Mouse (Mus musculus) liver, embryonic 15.5 days (tissue): ENCODE results near the gene Cbr3. TPM values are rescaled to one million over a fixed set of nuclear protein-coding genes. Genes with fewer than 3 reads are reported as not detected.
"Not testable (repeated sequence)": the region's sequence is repeated elsewhere in the genome, so short reads cannot be mapped to it uniquely, and the experiment has no call there.

ENCODE experiments used
- ATAC-seq: fragments of 200-750 bp; cut with Nextera tagmentation; 2 replicates; pipeline ENCODE4 v1.8.0; 2017; ENCODE audit warnings: moderate number of reproducible peaks, mild to moderate bottlenecking, moderate library complexity; ENCODE audit not compliant: insufficient read depth
- H3K27ac ChIP-seq: fragments of 300-500 bp; sonication (generic); replicated peaks from 2 replicates; pipeline ENCODE4 v1.5.1; 2015; ENCODE audit warnings: mild to moderate bottlenecking, inconsistent platforms
- H3K27me3 ChIP-seq: fragments of 300-500 bp; sonication (generic); 2 replicates; pipeline ENCODE4 v1.6.1; 2015; ENCODE audit warnings: mild to moderate bottlenecking, inconsistent platforms
- H3K36me3 ChIP-seq: fragments of 300-500 bp; sonication (generic); replicated peaks from 2 replicates; pipeline ENCODE4 v1.6.1; 2015; ENCODE audit warnings: moderate library complexity, mild to moderate bottlenecking, inconsistent platforms
- H3K4me1 ChIP-seq: fragments of 300-500 bp; sonication (generic); replicated peaks from 2 replicates; pipeline ENCODE4 v1.6.1; 2015; ENCODE audit warnings: inconsistent platforms
- H3K4me2 ChIP-seq: fragments of 300-500 bp; sonication (generic); 2 replicates; pipeline ENCODE4 v1.6.1; 2015; ENCODE audit warnings: moderate library complexity, mild to moderate bottlenecking, inconsistent platforms
- H3K4me3 ChIP-seq: fragments of 300-500 bp; sonication (generic); replicated peaks from 2 replicates; pipeline ENCODE4 v1.5.1; 2015; ENCODE audit warnings: mild to moderate bottlenecking, inconsistent platforms
- H3K9ac ChIP-seq: fragments of 300-500 bp; sonication (generic); 2 replicates; pipeline ENCODE4 v1.6.1; 2015; ENCODE audit warnings: moderate library complexity, mild to moderate bottlenecking, inconsistent platforms
- H3K9me3 ChIP-seq: fragments of 300-500 bp; sonication (generic); replicated peaks from 2 replicates; pipeline ENCODE4 v1.6.1; 2016; ENCODE audit warnings: inconsistent platforms
- WGBS: fragments of 180-500 bp; shearing (Covaris S2); methylation state at CpG from one replicate; pipeline ENCODE4 v1.1.7; 2015; ENCODE audit warnings: mixed read lengths; ENCODE audit not compliant: insufficient replicate concordance; 5-methylcytosine and 5-hydroxymethylcytosine counted together
- polyA plus RNA-seq: library from polyadenylated mRNA; unstranded; fragments of >200 nt; fragmentation: Nextera tagmentation; extraction: Ambion mirVana; gene quantifications from 2 replicates; pipeline ENCODE4 v1.2.1, GENCODE M21; 2015

Gene Cbr3
- polyA plus RNA-seq, 1 experiment from 2014 or later = 0.38 TPM

- Histone ChIP-seq H3K27ac (no peak overlapping the region), H3K9ac (no peak overlapping the region), H3K9me3 (no peaks in the 10 kb centered on the region), H3K36me3 (no peaks in the 10 kb centered on the region), H3K4me3 (peak overlapping the region; percentile 47), H3K4me2 (peak overlapping the region; percentile 73), H3K4me1 (peaks cover 12% of the 10 kb centered on the region), H3K27me3 (peaks cover 68% of the 10 kb centered on the region)
- ATAC-seq = no peak
- under 1% methylated on average over 53 of the region's 53 CpGs for WGBS
These were observed 657 bp downstream of the Cbr3 start for GRCm38 (mm10) chr16:93683508-93684236.

DNA sequence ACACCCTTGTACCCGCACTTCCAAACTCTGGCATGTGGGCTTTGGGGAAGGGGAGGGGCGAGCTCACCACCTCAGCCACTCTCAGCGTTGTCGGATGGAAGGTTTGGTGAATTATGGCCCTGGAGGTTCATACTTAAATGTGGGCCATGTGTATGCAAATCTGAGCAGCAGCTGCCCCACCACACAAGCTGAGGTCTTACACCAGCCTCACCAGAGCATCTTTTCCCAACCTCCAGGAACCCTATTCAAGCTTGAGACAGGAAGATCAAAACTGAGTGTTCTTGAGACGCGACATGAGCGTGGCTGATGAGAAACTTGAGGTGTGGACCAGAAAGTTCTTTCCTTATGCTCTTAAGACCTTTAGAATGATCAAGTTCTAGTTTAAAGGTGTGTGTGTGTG is 1.4 kb downstream of the Cbr3 start:
- ATAC-seq = no peak

DNA sequence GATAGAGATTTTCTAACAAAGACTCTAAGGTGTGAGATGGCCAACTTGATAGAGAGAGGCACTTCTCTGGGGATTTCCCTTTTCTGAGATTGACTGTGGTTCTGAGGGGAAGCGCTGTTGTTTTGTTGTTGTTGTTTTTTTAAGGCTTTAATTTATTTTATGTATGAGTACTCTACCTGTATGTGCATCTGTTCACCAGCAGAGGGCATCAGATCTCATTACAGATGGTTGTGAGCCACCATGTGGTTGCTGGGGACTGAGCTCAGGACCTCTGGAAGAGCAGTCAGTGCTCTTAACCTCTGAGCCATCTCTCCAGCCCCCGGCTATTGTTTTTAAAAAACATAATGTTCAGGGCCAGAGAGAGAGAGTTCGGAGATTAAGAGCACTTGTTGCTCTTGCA is 2.8 kb downstream of the Cbr3 start:
- not testable (repeated sequence) for H3K9ac ChIP-seq, H3K4me2 ChIP-seq, H3K4me3 ChIP-seq, ATAC-seq, H3K36me3 ChIP-seq, H3K9me3 ChIP-seq, H3K27ac ChIP-seq
- 78% methylated on average over 3 of the region's 3 CpGs for whole genome bisulfite sequencing
- Histone ChIP-seq H3K27me3 (peaks cover 61% of the 10 kb centered on the region), H3K4me1 (peaks cover 12% of the 10 kb centered on the region)

More for the DNA sequence above, 1.4 kb downstream of the Cbr3 start:
- Histone ChIP-seq H3K4me2 (peak overlapping the region; percentile 73; the same call in 1 of the 2 replicates), H3K4me1 (peaks cover 12% of the 10 kb centered on the region), H3K27me3 (peaks cover 64% of the 10 kb centered on the region), H3K9ac (no peak overlapping the region), H3K27ac (no peak overlapping the region), H3K9me3 (no peaks in the 10 kb centered on the region), H3K4me3 (no peak overlapping the region), H3K36me3 (no peaks in the 10 kb centered on the region)
- 24% methylated on average over 7 of the region's 7 CpGs for WGBS

DNA sequence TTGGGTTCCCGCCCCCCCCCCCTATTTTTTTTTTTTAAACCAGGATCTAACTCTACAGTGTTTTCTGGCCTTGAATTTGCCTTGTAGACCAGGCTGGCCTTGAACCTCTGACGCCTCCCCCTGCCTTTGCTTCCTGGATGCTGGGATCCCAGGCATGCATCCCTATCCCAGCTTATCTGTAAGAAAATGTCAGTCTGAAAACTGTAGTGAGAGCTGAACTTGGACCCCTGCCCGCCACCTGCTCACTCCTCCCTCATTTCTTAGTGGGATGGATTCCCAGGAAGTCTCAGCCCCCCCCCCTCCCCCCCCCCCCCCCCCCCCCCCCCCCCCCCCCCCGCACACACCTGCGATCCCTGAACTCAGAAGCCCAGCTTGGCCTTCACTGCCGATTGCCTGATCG is 3.4 kb downstream of the Cbr3 start:
- 63% methylated on average over 5 of the region's 7 CpGs for WGBS
- Histone ChIP-seq H3K4me1 (peaks cover 16% of the 10 kb centered on the region), H3K27ac (no peak overlapping the region), H3K27me3 (peaks cover 55% of the 10 kb centered on the region), H3K9me3 (no peaks in the 10 kb centered on the region), H3K9ac (no peak overlapping the region), H3K4me3 (no peak overlapping the region), H3K4me2 (no peak overlapping the region), H3K36me3 (no peaks in the 10 kb centered on the region)
- no peak for ATAC-seq

- H3K27me3 ChIP-seq = peaks cover 50% of the 10 kb centered on the region
- H3K4me3 ChIP-seq = no peak overlapping the region
- H3K9ac ChIP-seq = no peak overlapping the region
- H3K36me3 ChIP-seq = no peaks in the 10 kb centered on the region
- 0 out of 2 replicates have a peak overlapping the region, but pooled peaks have one; percentile 18 for H3K4me2 ChIP-seq
- H3K27ac ChIP-seq = no peak overlapping the region
- WGBS = 33% methylated on average over 5 of the region's 5 CpGs
- H3K9me3 ChIP-seq = no peaks in the 10 kb centered on the region
- peaks cover 17% of the 10 kb centered on the region for H3K4me1 ChIP-seq
- no peak for ATAC-seq
These were observed 3.9 kb downstream of the Cbr3 start for GRCm38 (mm10) chr16:93686945-93687344.

- no peak overlapping the region for H3K4me2 ChIP-seq
- H3K27ac ChIP-seq = no peak overlapping the region
- H3K9me3 ChIP-seq = no peaks in the 10 kb centered on the region
- WGBS = 32% methylated on average over 6 of the region's 6 CpGs
- no peaks in the 10 kb centered on the region for H3K36me3 ChIP-seq
- no peak overlapping the region for H3K4me3 ChIP-seq
- H3K4me1 ChIP-seq = peaks cover 5% of the 10 kb centered on the region; the same call in 1 of the 2 replicates
- no peak overlapping the region for H3K9ac ChIP-seq
- peak; percentile 34; the same call in 1 of the 2 replicates for ATAC-seq
- H3K27me3 ChIP-seq = peaks cover 15% of the 10 kb centered on the region; the same call in 1 of the 2 replicates
These were observed 8.3 kb downstream of the Cbr3 start for GRCm38 (mm10) chr16:93691206-93691841.

DNA sequence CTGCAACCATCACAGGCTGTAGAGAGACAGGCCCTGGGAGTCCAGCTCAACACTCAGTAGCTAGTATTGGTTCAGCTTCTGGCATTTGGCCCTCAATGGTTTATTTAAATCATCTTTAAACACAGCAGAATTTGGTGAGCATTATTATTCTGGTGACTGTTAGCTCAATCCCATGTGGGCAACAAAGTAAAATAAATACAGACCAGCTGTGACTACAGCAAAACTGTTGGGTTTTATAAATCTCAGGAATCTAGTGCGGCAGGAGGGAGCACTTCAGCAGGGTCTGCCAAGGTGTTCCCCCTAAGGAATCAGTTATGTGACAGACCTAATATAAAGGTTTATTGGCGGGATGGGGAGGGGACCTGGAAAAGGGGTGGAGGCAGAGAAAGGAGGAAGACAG is 9.7 kb downstream of the Cbr3 start:
- H3K36me3 ChIP-seq = no peaks in the 10 kb centered on the region
- no peak for ATAC-seq
- peaks cover 5% of the 10 kb centered on the region; the same call in 1 of the 2 replicates for H3K4me1 ChIP-seq
- H3K4me2 ChIP-seq = no peak overlapping the region
- peaks cover 19% of the 10 kb centered on the region; the same call in 1 of the 2 replicates for H3K27me3 ChIP-seq
- H3K9me3 ChIP-seq = no peaks in the 10 kb centered on the region
- no peak overlapping the region for H3K9ac ChIP-seq
- H3K27ac ChIP-seq = no peak overlapping the region
- no peak overlapping the region for H3K4me3 ChIP-seq
- 56% methylated on average over 2 of the region's 2 CpGs for WGBS

DNA sequence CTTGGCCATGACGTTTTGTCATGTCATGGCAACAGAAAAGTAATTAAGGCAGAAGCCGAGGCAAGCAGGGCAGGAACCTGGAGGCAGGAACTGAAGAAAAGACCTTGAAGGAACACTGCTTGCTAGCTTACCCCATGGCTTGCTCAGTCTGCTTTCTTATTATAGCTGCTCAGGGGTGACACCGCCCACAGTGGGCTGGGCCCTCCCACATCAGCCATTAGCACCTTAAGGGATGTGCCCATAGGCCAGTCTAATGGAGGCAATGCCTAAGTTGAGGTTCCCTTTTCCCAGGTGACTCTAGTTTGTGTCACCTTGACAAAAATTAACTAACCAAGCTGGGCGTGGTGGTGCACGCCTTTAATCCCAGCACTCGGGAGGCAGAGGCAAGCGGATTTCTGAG is 24.1 kb downstream of the Cbr3 start:
- H3K27ac ChIP-seq = peak overlapping the region; percentile 51
- no peak overlapping the region for H3K4me3 ChIP-seq
- H3K36me3 ChIP-seq = no peaks in the 10 kb centered on the region
- H3K4me1 ChIP-seq = peaks cover 18% of the 10 kb centered on the region
- H3K4me2 ChIP-seq = no peak overlapping the region
- WGBS = 68% methylated on average over 7 of the region's 7 CpGs
- no peak overlapping the region for H3K9ac ChIP-seq
- no peak for ATAC-seq
- H3K27me3 ChIP-seq = no peaks in the 10 kb centered on the region
- H3K9me3 ChIP-seq = no peaks in the 10 kb centered on the region

- Histone ChIP-seq H3K4me3 (no peak overlapping the region), H3K9me3 (no peaks in the 10 kb centered on the region), H3K4me2 (no peak overlapping the region), H3K27me3 (no peaks in the 10 kb centered on the region), H3K36me3 (no peaks in the 10 kb centered on the region), H3K4me1 (peaks cover 35% of the 10 kb centered on the region), H3K9ac (no peak overlapping the region), H3K27ac (no peak overlapping the region)
- WGBS = 75% methylated on average over 1 of the region's 1 CpGs
- ATAC-seq = no peak
These were observed 26.2 kb downstream of the Cbr3 start for GRCm38 (mm10) chr16:93709217-93709616.

GRCm38 (mm10) chr16:93710924-93711323 is 27.9 kb downstream of the Cbr3 start:
- Histone ChIP-seq H3K27me3 (no peaks in the 10 kb centered on the region), H3K9me3 (no peaks in the 10 kb centered on the region), H3K36me3 (no peaks in the 10 kb centered on the region), H3K4me1 (peaks cover 51% of the 10 kb centered on the region), H3K9ac (peak overlapping the region; percentile 48), H3K4me3 (peak overlapping the region; percentile 92), H3K27ac (peak overlapping the region; percentile 94), H3K4me2 (peak overlapping the region; percentile 100)
- peak; percentile 12; the same call in 1 of the 2 replicates for ATAC-seq
- 0% methylated on average over 11 of the region's 11 CpGs for WGBS

DNA sequence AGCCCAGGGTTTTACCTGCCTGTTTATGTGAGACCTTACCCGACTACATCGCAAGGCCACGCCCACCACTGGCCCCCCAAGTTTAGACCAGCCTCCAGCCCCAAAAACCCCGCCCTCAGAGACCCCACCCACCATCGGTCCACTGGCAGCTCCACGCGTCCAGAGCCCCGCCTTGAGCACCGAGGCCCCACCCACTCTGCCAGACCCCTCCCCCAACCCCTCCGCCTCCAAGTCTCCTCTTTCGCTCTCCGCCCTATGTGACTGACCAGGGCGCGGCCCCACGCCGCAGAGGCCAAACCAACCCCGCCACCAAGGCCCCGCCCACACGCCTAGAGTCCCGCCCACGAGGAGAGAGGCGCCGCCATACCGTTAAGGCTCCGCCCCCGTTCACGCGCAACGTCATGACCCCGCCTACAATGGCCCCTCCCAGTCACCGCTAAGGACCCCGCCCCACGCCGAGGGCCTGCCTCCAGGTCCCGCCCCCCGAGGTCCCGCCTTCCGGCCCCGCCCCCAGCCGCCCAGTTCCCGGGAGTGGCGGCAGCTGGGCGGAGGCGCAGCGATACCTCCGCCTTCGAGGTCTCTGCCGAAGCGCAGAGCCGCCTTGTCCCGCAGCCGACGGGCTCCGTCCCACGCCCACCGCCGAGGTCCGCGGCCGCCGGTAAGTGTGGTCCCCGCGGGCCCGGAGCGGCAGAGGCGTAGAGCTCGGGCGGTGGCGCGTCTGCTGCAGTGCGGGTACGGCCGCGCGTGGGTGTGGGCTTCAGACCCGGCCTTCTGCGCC is 28.6 kb downstream of the Cbr3 start, which contains the start of gene Dop1b:
Gene Dop1b (plus strand): TSS at position 494 of the 778 bp plus-strand sequence.
- Histone ChIP-seq H3K4me3 (peak within 1 kb of the TSS; percentile 92), H3K4me1 (peaks cover 50% of the 10 kb centered on the region), H3K27me3 (no peaks in the 10 kb centered on the region), H3K9ac (peak within 1 kb of the TSS; percentile 97), H3K4me2 (peak within 1 kb of the TSS; percentile 100), H3K27ac (peak within 1 kb of the TSS; percentile 94), H3K36me3 (0 out of 2 replicates have a peak, but pooled peaks cover 2% of the 10 kb centered on the region), H3K9me3 (no peaks in the 10 kb centered on the region)
- WGBS = under 1% methylated on average over 77 of the region's 77 CpGs
- ATAC-seq = peak; percentile 85
